Mouse (Mus musculus) myocyte (in vitro differentiated cells): ENCODE measurements at regions not wholly inside any gene's neighbourhood (a gene's known extent, or its start where the extent isn't known, plus 50 kb on each side); places are given as distances from the start of the nearest gene placed in this dataset.

Source experiments
- H3K27me3 ChIP-seq: one replicate; pipeline ENCODE4 v1.6.1; 2011; ENCODE audit not compliant: control insufficient read depth, insufficient read depth, insufficient read length
- H3K36me3 ChIP-seq: one replicate; pipeline ENCODE4 v1.6.1; 2011; ENCODE audit not compliant: control insufficient read depth, insufficient read depth
- H3K4me2 ChIP-seq: one replicate; pipeline ENCODE4 v1.6.1; 2011; ENCODE audit warnings: low read depth, control low read depth
- H3K4me3 ChIP-seq: one replicate; pipeline ENCODE4 v1.5.1; 2011; ENCODE audit warnings: mild to moderate bottlenecking, control low read depth, moderate library complexity
- H3K79me2 ChIP-seq: one replicate; pipeline ENCODE4 v1.6.1; 2011; ENCODE audit not compliant: control insufficient read depth, insufficient read depth
- H3ac ChIP-seq: one replicate; pipeline ENCODE4 v1.6.1; 2011; ENCODE audit not compliant: control insufficient read depth, insufficient read length
- CEBPB ChIP-seq: IDR thresholded peaks from 2 replicates; pipeline ENCODE4 v1.6.1; 2011; ENCODE audit warnings: mild to moderate bottlenecking, moderate library complexity; ENCODE audit not compliant: poor library complexity, insufficient read depth, severe bottlenecking
- E2F4 ChIP-seq: IDR thresholded peaks from one replicate; pipeline ENCODE4 v1.6.1; 2011; ENCODE audit warnings: mild to moderate bottlenecking, control low read depth, moderate library complexity; ENCODE audit not compliant: insufficient read depth
- MAX ChIP-seq: IDR thresholded peaks from one replicate; pipeline ENCODE4 v1.6.1; 2011; ENCODE audit warnings: low read depth, mild to moderate bottlenecking, control low read depth
- MYOD1 ChIP-seq, 3 experiments: IDR thresholded peaks; one replicate each; pipeline ENCODE4 v1.6.1; 2011; ENCODE audit warnings: control low read depth in 2 of 3, low read depth in 2 of 3, mild to moderate bottlenecking in 2 of 3, moderate library complexity in 1 of 3; ENCODE audit not compliant: insufficient read length in 2 of 3, control insufficient read depth in 1 of 3
- MYOG ChIP-seq, 3 experiments: IDR thresholded peaks; one replicate each; pipeline ENCODE4 v1.6.1; 2011; ENCODE audit warnings: control low read depth in 2 of 3, low read depth in 2 of 3, mild to moderate bottlenecking in 2 of 3; ENCODE audit not compliant: insufficient read length in 2 of 3, control insufficient read depth in 1 of 3, insufficient read depth in 1 of 3
- POLR2A ChIP-seq: IDR thresholded peaks from one replicate; pipeline ENCODE4 v1.6.1; 2011; ENCODE audit warnings: low read depth, mild to moderate bottlenecking, control low read depth, moderate library complexity; ENCODE audit not compliant: insufficient read length
- POLR2AphosphoS2 ChIP-seq: IDR thresholded peaks from one replicate; pipeline ENCODE4 v1.6.1; 2011; ENCODE audit warnings: low read depth, control low read depth; ENCODE audit not compliant: insufficient read length
- REST ChIP-seq: IDR thresholded peaks from one replicate; pipeline ENCODE4 v1.6.1; 2011; ENCODE audit warnings: mild to moderate bottlenecking, control low read depth, moderate library complexity; ENCODE audit not compliant: insufficient read depth, insufficient read length
- SRF ChIP-seq: IDR thresholded peaks from one replicate; pipeline ENCODE4 v1.6.1; 2011; ENCODE audit warnings: low read depth; ENCODE audit not compliant: control insufficient read depth, insufficient read length
- TCF12 ChIP-seq: IDR thresholded peaks from one replicate; pipeline ENCODE4 v1.6.1; 2011; ENCODE audit warnings: mild to moderate bottlenecking, control low read depth; ENCODE audit not compliant: poor library complexity, insufficient read depth, severe bottlenecking
- TCF3 ChIP-seq: IDR thresholded peaks from one replicate; pipeline ENCODE4 v1.6.1; 2011; ENCODE audit warnings: low read depth, control low read depth; ENCODE audit not compliant: insufficient read length
- USF1 ChIP-seq: IDR thresholded peaks from one replicate; pipeline ENCODE4 v1.6.1; 2011; ENCODE audit warnings: low read depth, mild to moderate bottlenecking, control low read depth, moderate library complexity

DNA sequence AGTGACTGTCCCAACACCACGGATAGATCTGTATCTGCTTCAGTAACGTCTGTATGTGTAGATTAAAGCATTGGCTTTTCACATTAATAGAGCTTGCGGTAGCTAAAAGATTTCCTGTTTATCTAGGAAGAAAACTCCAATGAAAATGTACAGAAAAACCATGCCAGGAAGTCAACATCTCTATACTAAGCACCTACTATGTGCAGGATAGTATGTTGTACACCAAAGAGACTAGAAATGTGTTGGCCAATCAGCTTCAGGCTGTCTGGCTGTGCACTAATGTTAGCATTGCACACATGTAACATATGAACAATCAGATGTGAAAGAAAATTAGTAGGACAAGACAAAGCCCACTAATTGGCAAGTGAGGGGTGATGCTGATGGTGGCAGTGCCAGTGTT, 82.6 kb upstream of the Palmd start:
- no peak overlapping the region for H3K4me3 ChIP-seq
- H3K79me2 ChIP-seq: no peaks in the 10 kb centered on the region
- no peak overlapping the region for H3K4me2 ChIP-seq
- H3K36me3 ChIP-seq: no peaks in the 10 kb centered on the region
- no peak overlapping the region for H3ac ChIP-seq
- no peaks in the 10 kb centered on the region for H3K27me3 ChIP-seq
- TF ChIP-seq TCF3: no peak
- no peak for TF ChIP-seq REST
- no peak for TF ChIP-seq MAX
- no peak for TF ChIP-seq CEBPB
- no peak for TF ChIP-seq TCF12

DNA sequence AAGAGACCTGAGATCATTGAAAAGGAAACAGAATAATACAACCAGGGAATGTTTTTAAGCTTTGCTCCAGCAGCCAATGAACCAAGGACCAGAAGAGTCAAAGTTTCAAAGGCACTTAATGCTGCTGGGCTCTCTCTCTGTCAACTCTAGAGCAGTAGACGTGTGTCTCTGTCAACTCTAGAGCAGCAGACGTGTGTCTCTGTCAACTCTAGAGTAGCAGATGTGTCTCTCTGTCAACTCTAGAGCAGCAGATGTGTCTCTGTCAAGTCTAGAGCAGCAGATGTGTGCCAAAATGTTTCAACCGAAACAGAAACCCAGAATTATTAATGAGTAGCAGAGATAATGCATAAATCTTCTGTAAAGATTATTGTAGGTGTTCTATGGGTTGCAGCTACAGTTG, 82.1 kb upstream of the Palmd start:
- Histone ChIP-seq H3K36me3 (no peaks in the 10 kb centered on the region), H3K79me2 (no peaks in the 10 kb centered on the region), H3K27me3 (no peaks in the 10 kb centered on the region), H3K4me2 (no peak overlapping the region), H3K4me3 (no peak overlapping the region), H3ac (no peak overlapping the region)
- TF ChIP-seq POLR2A (no peak), CEBPB (no peak), E2F4 (no peak), USF1 (no peak), REST (no peak), MYOD1 (IDR thresholded peaks at IDR 0.05; ENCODE audit: control insufficient read depth in 1 of 3, insufficient read length in 2 of 3, low read depth in 2 of 3) (no peak), SRF (no peak), TCF3 (no peak), MAX (no peak), POLR2AphosphoS2 (no peak), MYOG (IDR thresholded peaks at IDR 0.05; ENCODE audit: control insufficient read depth in 1 of 3, insufficient read depth in 1 of 3, insufficient read length in 2 of 3, low read depth in 2 of 3) (no peak), TCF12 (no peak)

DNA sequence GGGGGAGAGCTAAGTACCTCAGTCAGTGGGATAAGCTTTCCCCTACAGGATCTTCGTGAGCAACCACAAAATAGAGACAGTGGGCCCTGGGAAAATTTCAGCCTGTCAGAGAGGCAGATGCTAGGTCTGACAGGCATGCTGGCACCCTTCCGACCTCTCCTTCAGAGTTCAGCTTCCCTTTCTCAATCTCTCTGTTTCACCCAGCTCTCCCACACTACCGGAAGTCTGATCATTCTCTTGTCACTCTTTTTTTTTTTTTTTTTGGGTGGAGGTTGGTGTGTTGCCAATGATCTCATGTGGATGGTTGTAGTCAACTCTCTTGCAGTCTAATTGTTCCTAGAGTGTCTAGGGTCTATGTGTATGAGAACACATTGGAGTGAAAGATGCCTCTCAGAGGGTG, 80.6 kb upstream of the Palmd start:
- no peak overlapping the region for H3K4me2 ChIP-seq

GRCm38 (mm10) chr3:117044809-117045208, 76.0 kb upstream of the Palmd start:
- no peaks in the 10 kb centered on the region for H3K27me3 ChIP-seq
- H3ac ChIP-seq: no peak overlapping the region
- no peak overlapping the region for H3K4me2 ChIP-seq
- no peak for TF ChIP-seq CEBPB
- no peak for TF ChIP-seq E2F4
- TF ChIP-seq TCF12: no peak
- no peak for TF ChIP-seq MYOG (IDR thresholded peaks at IDR 0.05; ENCODE audit: control insufficient read depth in 1 of 3, insufficient read depth in 1 of 3, insufficient read length in 2 of 3, low read depth in 2 of 3)
- no peak for TF ChIP-seq MAX
- TF ChIP-seq POLR2AphosphoS2: no peak
- TF ChIP-seq POLR2A: no peak
- H3K79me2 ChIP-seq: no peaks in the 10 kb centered on the region
- no peak overlapping the region for H3K4me3 ChIP-seq
- H3K36me3 ChIP-seq: no peaks in the 10 kb centered on the region

More for the DNA sequence above, 80.6 kb upstream of the Palmd start:
- Histone ChIP-seq H3K4me3 (no peak overlapping the region), H3K79me2 (no peaks in the 10 kb centered on the region), H3ac (no peak overlapping the region), H3K36me3 (no peaks in the 10 kb centered on the region), H3K27me3 (no peaks in the 10 kb centered on the region)
- TF ChIP-seq USF1: no peak
- TF ChIP-seq CEBPB: no peak
- TF ChIP-seq E2F4: no peak
- TF ChIP-seq TCF3: no peak
- TF ChIP-seq REST: no peak
- TF ChIP-seq MYOG (IDR thresholded peaks at IDR 0.05; ENCODE audit: control insufficient read depth in 1 of 3, insufficient read depth in 1 of 3, insufficient read length in 2 of 3, low read depth in 2 of 3): no peak
- no peak for TF ChIP-seq MYOD1 (IDR thresholded peaks at IDR 0.05; ENCODE audit: control insufficient read depth in 1 of 3, insufficient read length in 2 of 3, low read depth in 2 of 3)
- no peak for TF ChIP-seq TCF12
- TF ChIP-seq POLR2A: no peak
- no peak for TF ChIP-seq POLR2AphosphoS2
- TF ChIP-seq MAX: no peak
- no peak for TF ChIP-seq SRF

DNA sequence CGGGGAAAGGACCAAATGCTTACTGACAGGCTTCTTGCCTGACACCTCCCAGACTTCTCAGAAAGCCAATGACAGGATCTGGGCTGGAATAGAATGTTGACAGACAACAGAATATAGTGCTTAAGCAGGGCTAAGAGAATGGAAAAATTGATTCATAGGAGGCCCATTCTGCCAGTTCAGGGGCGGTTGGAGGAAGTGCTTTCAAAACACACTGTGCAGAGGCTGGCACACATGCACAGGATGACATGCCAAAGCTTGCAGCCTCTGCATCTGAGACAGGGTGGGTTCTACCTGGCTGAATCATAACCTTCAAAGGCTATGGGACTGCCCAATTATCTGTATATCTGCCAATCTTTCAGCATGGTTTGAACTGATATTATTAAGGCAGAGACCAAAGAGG, 75.5 kb upstream of the Palmd start:
- no peaks in the 10 kb centered on the region for H3K27me3 ChIP-seq
- no peaks in the 10 kb centered on the region for H3K79me2 ChIP-seq
- H3ac ChIP-seq: no peak overlapping the region
- no peak for TF ChIP-seq CEBPB
- TF ChIP-seq MYOG (IDR thresholded peaks at IDR 0.05; ENCODE audit: control insufficient read depth in 1 of 3, insufficient read depth in 1 of 3, insufficient read length in 2 of 3, low read depth in 2 of 3): no peak
- TF ChIP-seq MAX: no peak
- no peak for TF ChIP-seq MYOD1 (IDR thresholded peaks at IDR 0.05; ENCODE audit: control insufficient read depth in 1 of 3, insufficient read length in 2 of 3, low read depth in 2 of 3)
- TF ChIP-seq SRF: no peak
- TF ChIP-seq TCF3: no peak
- no peak for TF ChIP-seq USF1
- no peak for TF ChIP-seq POLR2AphosphoS2
- no peak for TF ChIP-seq TCF12
- TF ChIP-seq E2F4: no peak
- TF ChIP-seq REST: no peak
- no peak for TF ChIP-seq POLR2A
- H3K36me3 ChIP-seq: no peaks in the 10 kb centered on the region
- no peak overlapping the region for H3K4me3 ChIP-seq
- no peak overlapping the region for H3K4me2 ChIP-seq
